Mouse (Mus musculus) adrenal gland, adult 10 weeks (tissue): ENCODE results near the gene Insyn1. TPM values are rescaled to one million over a fixed set of nuclear protein-coding genes. Genes with fewer than 3 reads are reported as not detected.

ENCODE experiments used
- polyA plus RNA-seq: library from polyadenylated mRNA; stranded (reverse); fragments of 350-450 nt; fragmentation: Illumina TruSeq; extraction: RNeasy Lipid Tissue Mini Kit (QIAGEN cat#74804); gene quantifications from one replicate; pipeline ENCODE4 v1.2.3, GENCODE M21; 2014; ENCODE audit warnings: low read depth, low replicate concordance

The Insyn1 gene
- not detected for polyA plus RNA-seq

GRCm38 (mm10) chr9:58487851-58488801, at the start of gene Insyn1:
Gene Insyn1 (plus strand): TSS chr9:58488603.

Other genes with a start within 250 kb of the Insyn1 start
- gene Pml, start 238.8 kb upstream of the Insyn1 start, polyA plus RNA-seq: 4.0 TPM
- gene Stoml1, start 235.4 kb upstream of the Insyn1 start, polyA plus RNA-seq: 5.2 TPM
- 0.93 TPM for gene Loxl1, start 175.4 kb upstream of the Insyn1 start, polyA plus RNA-seq
- gene Tbc1d21, start 118.1 kb upstream of the Insyn1 start, polyA plus RNA-seq: not detected
- gene Cd276, start 66.8 kb downstream of the Insyn1 start, polyA plus RNA-seq: 3.2 TPM
- gene Nptn, start 93.6 kb downstream of the Insyn1 start, polyA plus RNA-seq: 642 TPM